Mouse (Mus musculus): Measurements from ENCODE around the gene Sh3bp4.

Sh3bp4 gene

GRCm38 (mm10) chr1:89071371-89072142, 1.3 kb downstream of the Sh3bp4 start:
- no peak for DNase-seq (ENCODE audit: low spot score)

GRCm38 (mm10) chr1:89072143-89072990, 2.2 kb downstream of the Sh3bp4 start:
- DNase-seq (ENCODE audit: low spot score), result peak; percentile 31

GRCm38 (mm10) chr1:89073291-89073846, 3.2 kb downstream of the Sh3bp4 start:
- no peak for DNase-seq (ENCODE audit: low spot score)

GRCm38 (mm10) chr1:89074678-89075077, 4.5 kb downstream of the Sh3bp4 start:
- DNase-seq (ENCODE audit: low spot score), result no peak

GRCm38 (mm10) chr1:89075120-89075519, 4.9 kb downstream of the Sh3bp4 start:
- no peak for DNase-seq (ENCODE audit: low spot score)

- DNase-seq (ENCODE audit: low spot score), result peak; percentile 2
Measured at GRCm38 (mm10) chr1:89076777-89077176, 6.6 kb downstream of the Sh3bp4 start.

- DNase-seq (ENCODE audit: low spot score), result no peak
Measured at GRCm38 (mm10) chr1:89078240-89078639, 8.0 kb downstream of the Sh3bp4 start.

- DNase-seq (ENCODE audit: low spot score), result no peak
Measured at GRCm38 (mm10) chr1:89078730-89079129, 8.5 kb downstream of the Sh3bp4 start.

- DNase-seq (ENCODE audit: low spot score), result peak; percentile 1
Measured at GRCm38 (mm10) chr1:89079239-89079638, 9.0 kb downstream of the Sh3bp4 start.

GRCm38 (mm10) chr1:89080371-89080770, 10.2 kb downstream of the Sh3bp4 start:
- peak; percentile 2 for DNase-seq (ENCODE audit: low spot score)

GRCm38 (mm10) chr1:89080795-89081194, 10.6 kb downstream of the Sh3bp4 start:
- DNase-seq (ENCODE audit: low spot score), result peak; percentile 20

- peak; percentile 6 for DNase-seq (ENCODE audit: low spot score)
Measured at GRCm38 (mm10) chr1:89081371-89081770, 11.2 kb downstream of the Sh3bp4 start.

- DNase-seq (ENCODE audit: low spot score), result peak; percentile 0
Measured at GRCm38 (mm10) chr1:89082171-89082882, 12.1 kb downstream of the Sh3bp4 start.

GRCm38 (mm10) chr1:89086575-89087153, 16.4 kb downstream of the Sh3bp4 start:
- DNase-seq (ENCODE audit: low spot score), result no peak

- no peak for DNase-seq (ENCODE audit: low spot score)
Measured at GRCm38 (mm10) chr1:89088144-89088543, 17.9 kb downstream of the Sh3bp4 start.

GRCm38 (mm10) chr1:89088748-89089288, 18.6 kb downstream of the Sh3bp4 start:
- DNase-seq (ENCODE audit: low spot score), result no peak

GRCm38 (mm10) chr1:89089821-89090600, 19.8 kb downstream of the Sh3bp4 start:
- no peak for DNase-seq (ENCODE audit: low spot score)

- no peak for DNase-seq (ENCODE audit: low spot score)
Measured at GRCm38 (mm10) chr1:89090676-89091075, 20.5 kb downstream of the Sh3bp4 start.

GRCm38 (mm10) chr1:89092019-89092418, 21.8 kb downstream of the Sh3bp4 start:
- no peak for DNase-seq (ENCODE audit: low spot score)

GRCm38 (mm10) chr1:89092442-89092991, 22.3 kb downstream of the Sh3bp4 start:
- DNase-seq (ENCODE audit: low spot score), result peak; percentile 63
